Mouse (Mus musculus): ENCODE data around the gene Nr1h3. TPM values are rescaled to one million over a fixed set of nuclear protein-coding genes. Genes with fewer than 3 reads are reported as not detected.

Gene Nr1h3
- polyA plus RNA-seq, 1 experiment from 2014 or later, result 2.5 TPM

DNA sequence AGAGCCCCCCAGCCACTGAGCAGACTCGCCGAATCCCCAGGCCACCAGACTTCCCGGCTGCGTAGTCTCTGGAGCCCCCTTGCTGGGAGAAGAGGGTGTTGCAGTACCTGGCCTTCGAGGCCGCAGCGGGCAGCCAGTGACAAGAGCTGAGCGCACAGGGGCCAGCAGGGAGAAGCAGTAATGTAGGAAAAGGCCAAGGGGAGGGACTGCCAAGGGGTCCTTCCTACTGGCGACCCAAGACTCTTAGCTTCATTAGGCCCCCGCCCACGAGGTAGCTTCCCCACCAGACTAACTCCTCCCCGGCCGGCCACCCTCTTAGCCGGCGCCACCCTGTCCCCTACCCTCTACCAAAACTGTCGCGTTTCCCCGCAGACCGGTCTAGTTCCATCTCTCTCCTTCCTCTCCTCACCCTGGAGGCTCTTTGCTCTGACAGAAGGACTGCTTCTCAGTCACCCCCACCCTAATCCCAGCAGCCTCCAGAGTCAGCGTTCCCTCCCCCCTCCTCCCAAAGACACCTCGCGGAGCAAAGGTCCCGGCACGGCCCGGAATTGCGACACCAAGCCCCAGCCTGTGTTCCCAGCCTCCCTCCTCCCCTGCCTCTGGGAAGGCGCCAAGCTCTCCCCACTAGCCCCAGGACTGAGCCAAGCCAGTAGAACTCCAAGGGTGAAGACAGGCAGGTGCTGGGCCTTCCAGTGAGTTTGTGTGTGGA lies 7.9 kb downstream of the Nr1h3 start:
- Histone ChIP-seq H3K9ac (ENCODE audit: low read length) (peak overlapping the region; percentile 48; the same call in 1 of the 2 replicates), H3K27ac (ENCODE audit: low read depth, low read length) (no peak overlapping the region), H3K9me3 (replicated peaks; ENCODE audit: control insufficient read depth, low read length) (no peaks in the 10 kb centered on the region), H3K36me3 (ENCODE audit: control insufficient read depth, insufficient read depth, low read length) (no peaks in the 10 kb centered on the region), H3K4me1 (ENCODE audit: control insufficient read depth, insufficient read depth, low read length) (0 out of 2 replicates have a peak, but pooled peaks cover 4% of the 10 kb centered on the region), H3K27me3 (replicated peaks; ENCODE audit: control insufficient read depth, insufficient read depth, low read length) (no peaks in the 10 kb centered on the region), H3K4me3 (ENCODE audit: low read depth, low read length) (peak overlapping the region; percentile 17; the same call in 1 of the 2 replicates), H3K4me2 (ENCODE audit: low read length) (peak overlapping the region; percentile 49)
- ATAC-seq, result peak; percentile 91
- DNase-seq (ENCODE audit: low spot score), result peak; percentile 72
- WGBS, result 2% methylated on average over 25 of the region's 27 CpGs

DNA sequence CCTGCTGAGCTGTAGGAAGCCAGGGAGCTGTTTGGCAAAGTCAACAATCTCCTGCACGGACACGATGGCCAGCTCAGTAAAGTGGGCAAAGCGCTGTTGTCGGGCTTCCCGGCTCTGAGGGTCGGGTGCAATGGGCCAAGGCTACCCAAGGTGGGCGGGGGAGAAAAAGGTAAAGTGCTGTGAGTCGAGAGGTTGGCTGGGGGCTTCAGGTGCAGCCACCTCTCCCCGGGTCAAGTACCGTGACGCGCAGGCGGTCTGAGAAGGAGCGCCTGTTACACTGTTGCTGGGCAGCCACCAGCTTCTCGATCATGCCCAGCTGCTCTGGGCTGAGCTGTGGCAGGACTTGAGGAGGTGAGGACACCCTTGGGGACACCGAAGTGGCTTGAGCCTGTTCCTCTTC lies 12.1 kb downstream of the Nr1h3 start:
- Histone ChIP-seq H3K9ac (ENCODE audit: low read length) (no peak overlapping the region), H3K27ac (ENCODE audit: low read depth, low read length) (no peak overlapping the region), H3K4me3 (ENCODE audit: low read depth, low read length) (no peak overlapping the region), H3K9me3 (replicated peaks; ENCODE audit: control insufficient read depth, low read length) (no peaks in the 10 kb centered on the region), H3K27me3 (replicated peaks; ENCODE audit: control insufficient read depth, insufficient read depth, low read length) (no peaks in the 10 kb centered on the region), H3K4me1 (ENCODE audit: control insufficient read depth, insufficient read depth, low read length) (0 out of 2 replicates have a peak, but pooled peaks cover 4% of the 10 kb centered on the region), H3K4me2 (ENCODE audit: low read length) (no peak overlapping the region), H3K36me3 (ENCODE audit: control insufficient read depth, insufficient read depth, low read length) (no peaks in the 10 kb centered on the region)
- DNase-seq (ENCODE audit: low spot score) (no peak), ATAC-seq (no peak)
- WGBS, result 91% methylated on average over 16 of the region's 16 CpGs

DNA sequence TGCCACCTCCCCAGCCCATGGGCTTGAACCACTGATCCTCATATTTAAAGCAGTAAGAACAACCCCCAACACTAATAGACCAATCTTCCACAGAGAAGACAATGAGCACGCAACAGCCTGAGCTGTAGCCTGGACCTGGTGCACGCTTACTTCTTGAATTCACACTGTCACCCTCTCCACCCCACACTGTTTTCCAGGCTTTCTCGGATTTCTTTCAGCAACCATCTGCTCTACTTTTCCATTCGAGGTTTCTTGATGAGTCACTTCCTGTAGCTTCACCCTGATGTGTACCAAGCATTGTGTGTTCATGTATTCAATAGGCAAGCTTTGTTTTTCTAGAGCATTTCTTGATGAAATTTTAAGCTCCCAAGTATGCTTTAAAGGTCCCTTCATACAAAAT lies 15.2 kb downstream of the Nr1h3 start:
- Histone ChIP-seq H3K9me3 (replicated peaks; ENCODE audit: control insufficient read depth, low read length) (no peaks in the 10 kb centered on the region), H3K4me2 (ENCODE audit: low read length) (no peak overlapping the region), H3K4me3 (ENCODE audit: low read depth, low read length) (no peak overlapping the region), H3K27ac (ENCODE audit: low read depth, low read length) (no peak overlapping the region), H3K36me3 (ENCODE audit: control insufficient read depth, insufficient read depth, low read length) (no peaks in the 10 kb centered on the region), H3K27me3 (replicated peaks; ENCODE audit: control insufficient read depth, insufficient read depth, low read length) (no peaks in the 10 kb centered on the region), H3K9ac (ENCODE audit: low read length) (no peak overlapping the region), H3K4me1 (ENCODE audit: control insufficient read depth, insufficient read depth, low read length) (no peaks in the 10 kb centered on the region; the same call in 1 of the 2 replicates)
- WGBS, result 74% methylated on average over 4 of the region's 4 CpGs
- no peak for ATAC-seq
- DNase-seq (ENCODE audit: low spot score), result no peak

DNA sequence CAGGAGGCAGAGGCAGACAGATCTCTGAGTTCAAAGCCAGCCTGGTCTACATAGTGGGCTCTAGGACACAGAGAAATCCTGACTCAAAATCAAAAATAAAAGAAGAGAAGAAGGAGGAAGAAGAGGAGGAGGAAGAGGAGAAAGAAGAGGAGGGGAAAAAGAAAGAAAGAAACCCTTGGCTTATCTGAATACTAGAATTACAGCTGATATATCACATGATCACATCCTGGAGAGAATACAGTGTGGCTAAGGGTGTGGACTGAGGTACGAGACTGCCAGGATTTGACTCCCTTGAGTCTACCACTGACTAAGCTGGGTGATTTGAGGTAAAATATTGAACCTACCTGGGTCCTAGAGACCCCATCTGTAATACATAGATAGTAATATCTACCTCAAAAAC lies 16.4 kb downstream of the Nr1h3 start:
- Histone ChIP-seq H3K4me3 (ENCODE audit: low read depth, low read length) (no peak overlapping the region), H3K9me3 (replicated peaks; ENCODE audit: control insufficient read depth, low read length) (no peaks in the 10 kb centered on the region), H3K27me3 (replicated peaks; ENCODE audit: control insufficient read depth, insufficient read depth, low read length) (no peaks in the 10 kb centered on the region), H3K4me1 (ENCODE audit: control insufficient read depth, insufficient read depth, low read length) (peaks cover 7% of the 10 kb centered on the region), H3K9ac (ENCODE audit: low read length) (no peak overlapping the region), H3K36me3 (ENCODE audit: control insufficient read depth, insufficient read depth, low read length) (no peaks in the 10 kb centered on the region), H3K27ac (ENCODE audit: low read depth, low read length) (no peak overlapping the region), H3K4me2 (ENCODE audit: low read length) (no peak overlapping the region)
- DNase-seq (ENCODE audit: low spot score) (no peak), ATAC-seq (no peak)
- 75% methylated on average over 1 of the region's 1 CpGs for WGBS

DNA sequence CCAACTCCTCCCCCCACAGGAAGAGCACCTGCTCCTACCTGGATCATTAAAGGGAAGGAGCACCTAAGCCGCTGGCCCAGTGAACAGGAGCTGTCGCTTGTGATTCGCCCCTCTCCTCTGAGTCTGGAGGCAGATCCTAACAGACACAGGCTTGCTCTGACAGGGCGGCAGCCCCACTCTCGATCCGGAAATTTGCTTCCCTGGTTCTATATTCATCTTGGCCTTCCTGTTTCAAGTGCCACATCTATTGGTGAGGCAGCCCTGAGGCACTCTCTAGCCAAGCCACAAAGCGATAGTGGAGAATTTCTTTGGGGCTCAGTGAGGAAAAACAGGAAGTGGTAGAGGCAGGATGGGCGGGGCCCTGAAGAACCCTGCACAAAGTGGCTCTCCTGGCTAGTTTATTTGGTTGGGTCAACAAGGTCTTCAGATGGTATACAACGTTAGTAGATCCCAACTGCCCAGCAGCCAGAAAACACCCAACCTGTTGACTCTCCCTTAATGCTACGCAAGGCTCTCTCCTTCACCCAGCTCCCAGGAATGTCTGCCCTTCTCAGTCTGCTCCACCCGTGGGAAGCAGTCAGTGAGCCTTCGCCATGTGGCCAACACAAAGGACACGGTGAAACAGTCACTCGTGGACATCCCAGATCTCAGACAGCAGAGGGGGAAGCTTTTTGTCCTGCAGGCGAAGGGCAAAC lies 18.8 kb downstream of the Nr1h3 start, which contains the start of gene Madd:
Gene Madd, minus strand, starts transcription at position 127 of the 695 bp plus-strand sequence.
- Histone ChIP-seq H3K4me3 (ENCODE audit: low read depth, low read length) (peak within 1 kb of the TSS; percentile 81), H3K27ac (ENCODE audit: low read depth, low read length) (peak within 1 kb of the TSS; percentile 90), H3K4me1 (ENCODE audit: control insufficient read depth, insufficient read depth, low read length) (peaks cover 15% of the 10 kb centered on the region), H3K27me3 (replicated peaks; ENCODE audit: control insufficient read depth, insufficient read depth, low read length) (no peaks in the 10 kb centered on the region), H3K9ac (ENCODE audit: low read length) (peak within 1 kb of the TSS; percentile 84), H3K9me3 (replicated peaks; ENCODE audit: control insufficient read depth, low read length) (no peaks in the 10 kb centered on the region), H3K36me3 (ENCODE audit: control insufficient read depth, insufficient read depth, low read length) (no peaks in the 10 kb centered on the region), H3K4me2 (ENCODE audit: low read length) (peak within 1 kb of the TSS; percentile 92)
- ATAC-seq, result no peak
- DNase-seq (ENCODE audit: low spot score), result no peak
- WGBS, result 73% methylated on average over 15 of the region's 15 CpGs

DNA sequence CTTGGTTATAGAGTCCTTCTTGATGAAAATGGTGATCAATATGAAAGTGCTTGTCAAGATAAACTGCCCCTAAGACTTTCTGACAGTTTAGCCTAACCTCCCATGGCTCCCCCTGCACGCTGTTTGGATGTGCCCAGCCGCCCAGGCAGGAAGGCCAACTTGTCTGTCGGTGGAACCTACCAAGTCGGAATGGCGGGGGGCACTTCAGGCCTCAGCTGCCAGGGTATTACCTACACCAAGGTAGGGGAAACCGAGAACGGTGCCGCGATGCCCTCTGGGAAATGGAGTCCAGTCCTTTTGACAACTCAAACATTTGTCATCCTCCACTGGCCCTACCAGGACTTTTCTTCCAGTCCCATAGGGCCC lies 19.5 kb downstream of the Nr1h3 start:
- Histone ChIP-seq H3K9ac (ENCODE audit: low read length) (peak overlapping the region; percentile 84), H3K4me3 (ENCODE audit: low read depth, low read length) (peak overlapping the region; percentile 81), H3K36me3 (ENCODE audit: control insufficient read depth, insufficient read depth, low read length) (no peaks in the 10 kb centered on the region), H3K4me1 (ENCODE audit: control insufficient read depth, insufficient read depth, low read length) (peaks cover 15% of the 10 kb centered on the region), H3K27me3 (replicated peaks; ENCODE audit: control insufficient read depth, insufficient read depth, low read length) (no peaks in the 10 kb centered on the region), H3K9me3 (replicated peaks; ENCODE audit: control insufficient read depth, low read length) (no peaks in the 10 kb centered on the region), H3K27ac (ENCODE audit: low read depth, low read length) (peak overlapping the region; percentile 90), H3K4me2 (ENCODE audit: low read length) (peak overlapping the region; percentile 92)
- ATAC-seq (peak; percentile 96), DNase-seq (ENCODE audit: low spot score) (peak; percentile 98)
- WGBS, result under 1% methylated on average over 9 of the region's 9 CpGs

DNA sequence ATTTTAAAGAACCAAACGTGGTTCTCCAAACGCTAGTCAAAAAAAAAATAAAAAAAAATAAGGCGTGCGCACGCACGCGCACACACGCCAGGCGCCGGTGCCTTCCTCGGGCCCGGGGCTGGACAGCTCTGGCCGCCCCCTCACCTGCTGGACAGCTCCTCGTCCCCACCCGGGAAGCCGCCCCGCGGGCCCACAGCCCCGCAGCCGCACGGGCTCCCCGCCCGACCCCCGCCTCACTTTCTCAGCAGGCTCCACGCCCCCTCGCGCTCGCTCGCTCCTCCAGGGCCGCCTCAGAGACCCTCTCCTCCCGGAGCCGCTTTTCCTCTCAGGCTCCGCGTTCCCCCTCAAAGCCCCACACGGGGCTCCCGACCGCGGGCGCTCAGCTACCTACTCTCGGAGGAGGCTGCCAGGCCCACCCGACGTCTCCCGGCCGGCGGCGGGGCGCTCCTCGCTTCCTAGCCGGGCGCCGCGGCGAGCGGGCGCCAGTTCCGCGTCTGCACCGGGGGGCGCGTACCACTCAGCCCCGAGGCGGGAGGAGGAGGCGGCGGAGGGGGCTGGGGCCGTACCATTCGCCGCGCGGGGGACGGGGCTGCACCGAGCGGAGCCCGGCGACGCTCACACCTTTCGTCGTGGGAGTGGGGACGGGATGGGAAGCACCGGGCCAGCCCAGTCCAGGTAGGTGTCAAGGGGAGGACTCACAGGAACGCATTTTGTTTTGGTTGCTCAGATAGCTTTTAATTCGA lies 20.1 kb downstream of the Nr1h3 start:
- ATAC-seq, result peak; percentile 97
- no peaks in the 10 kb centered on the region for H3K27me3 ChIP-seq (replicated peaks; ENCODE audit: control insufficient read depth, insufficient read depth, low read length)
- peak overlapping the region; percentile 84 for H3K9ac ChIP-seq (ENCODE audit: low read length)
- peak overlapping the region; percentile 92 for H3K4me2 ChIP-seq (ENCODE audit: low read length)
- peaks cover 5% of the 10 kb centered on the region for H3K36me3 ChIP-seq (ENCODE audit: control insufficient read depth, insufficient read depth, low read length)
- no peaks in the 10 kb centered on the region for H3K9me3 ChIP-seq (replicated peaks; ENCODE audit: control insufficient read depth, low read length)
- peak; percentile 93 for DNase-seq (ENCODE audit: low spot score)
- H3K4me1 ChIP-seq (ENCODE audit: control insufficient read depth, insufficient read depth, low read length), result peaks cover 15% of the 10 kb centered on the region
- peak overlapping the region; percentile 90 for H3K27ac ChIP-seq (ENCODE audit: low read depth, low read length)
- peak overlapping the region; percentile 81 for H3K4me3 ChIP-seq (ENCODE audit: low read depth, low read length)
- 1% methylated on average over 63 of the region's 81 CpGs for WGBS

DNA sequence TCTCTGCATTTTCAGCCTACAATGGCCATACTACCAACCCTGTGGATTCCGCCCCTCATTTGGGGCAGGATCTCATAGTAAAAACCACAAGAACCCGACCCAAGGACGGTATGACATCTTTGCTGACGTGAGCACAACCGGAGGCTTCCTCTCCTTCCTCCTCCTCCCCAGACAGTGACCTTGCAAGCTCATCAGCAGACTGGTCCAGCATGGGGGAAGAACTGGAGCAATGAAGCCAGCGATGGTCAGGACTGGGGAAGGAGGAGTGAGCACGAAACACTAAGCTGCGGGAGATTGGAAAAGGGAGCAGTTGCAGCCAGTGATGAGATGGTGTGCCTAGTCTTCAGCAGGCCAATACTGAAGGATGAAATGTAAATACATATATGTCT lies 20.6 kb downstream of the Nr1h3 start:
- no peak overlapping the region for H3K27ac ChIP-seq (ENCODE audit: low read depth, low read length)
- H3K9ac ChIP-seq (ENCODE audit: low read length), result peak overlapping the region; percentile 84
- peaks cover 8% of the 10 kb centered on the region for H3K36me3 ChIP-seq (ENCODE audit: control insufficient read depth, insufficient read depth, low read length)
- DNase-seq (ENCODE audit: low spot score) (no peak), ATAC-seq (no peak)
- H3K9me3 ChIP-seq (replicated peaks; ENCODE audit: control insufficient read depth, low read length), result no peaks in the 10 kb centered on the region
- WGBS, result 12% methylated on average over 8 of the region's 8 CpGs
- no peaks in the 10 kb centered on the region for H3K27me3 ChIP-seq (replicated peaks; ENCODE audit: control insufficient read depth, insufficient read depth, low read length)
- H3K4me1 ChIP-seq (ENCODE audit: control insufficient read depth, insufficient read depth, low read length), result peaks cover 15% of the 10 kb centered on the region
- H3K4me2 ChIP-seq (ENCODE audit: low read length), result peak overlapping the region; percentile 92
- peak overlapping the region; percentile 81 for H3K4me3 ChIP-seq (ENCODE audit: low read depth, low read length)

All from forebrain, embryonic 14.5 days (tissue).